Mouse (Mus musculus) lung, embryonic 14.5 days (tissue): ENCODE results near the gene Dpp9. TPM values are rescaled to one million over a fixed set of nuclear protein-coding genes. Genes with fewer than 3 reads are reported as not detected.

ENCODE experiments used
- ATAC-seq: fragments of 200-750 bp; cut with Nextera tagmentation; 2 replicates; pipeline ENCODE4 v1.8.0; 2017; ENCODE audit warnings: mild to moderate bottlenecking, moderate TSS enrichment, moderate library complexity; ENCODE audit not compliant: insufficient read depth
- DNase-seq: peaks from one replicate; pipeline ENCODE4 v3.0.0-alpha.2; 2015
- H3K27ac ChIP-seq: fragments of 300-500 bp; sonication (generic); 2 replicates; pipeline ENCODE4 v1.5.1; 2014; ENCODE audit warnings: low read depth, mild to moderate bottlenecking, moderate library complexity
- H3K27me3 ChIP-seq: fragments of 300-500 bp; sonication (generic); 2 replicates; pipeline ENCODE4 v1.6.1; 2014; ENCODE audit warnings: low read length, control low read depth; ENCODE audit not compliant: insufficient read depth
- H3K36me3 ChIP-seq: fragments of 300-500 bp; sonication (generic); 2 replicates; pipeline ENCODE4 v1.6.1; 2014; ENCODE audit warnings: control low read depth; ENCODE audit not compliant: insufficient read depth
- H3K4me1 ChIP-seq: fragments of 300-500 bp; sonication (generic); 2 replicates; pipeline ENCODE4 v1.6.1; 2014; ENCODE audit warnings: antibody characterized with exemption, control low read depth; ENCODE audit not compliant: insufficient read depth
- H3K4me2 ChIP-seq: fragments of 300-500 bp; sonication (generic); 2 replicates; pipeline ENCODE4 v1.6.1; 2014; ENCODE audit warnings: mild to moderate bottlenecking
- H3K4me3 ChIP-seq: fragments of 300-500 bp; sonication (generic); 2 replicates; pipeline ENCODE4 v1.5.1; 2014; ENCODE audit warnings: low read depth, low read length
- H3K9ac ChIP-seq: fragments of 300-500 bp; sonication (generic); 2 replicates; pipeline ENCODE4 v1.6.1; 2014
- H3K9me3 ChIP-seq: fragments of 300-500 bp; sonication (generic); 2 replicates; pipeline ENCODE4 v1.6.1; 2016; ENCODE audit warnings: low read depth, low read length, control low read depth
- CTCF ChIP-seq: IDR thresholded peaks from 2 replicates; pipeline ENCODE4 v1.5.1; 2016; ENCODE audit warnings: antibody characterized with exemption, low read depth
- WGBS: fragments of 180-500 bp; shearing (Covaris S2); extraction: QIAGEN DNeasy Blood & Tissue Kit; methylation state at CpG from one replicate; pipeline ENCODE4 v1.1.7; 2014; 5-methylcytosine and 5-hydroxymethylcytosine counted together
- polyA plus RNA-seq: library from polyadenylated mRNA; unstranded; fragments of >200 nt; fragmentation: Nextera tagmentation; extraction: Ambion mirVana; gene quantifications from 2 replicates; pipeline ENCODE4 v1.2.1, GENCODE M21; 2014

Dpp9 gene
- polyA plus RNA-seq, 1 experiment from 2014 or later = 41.3 TPM

- no peaks in the 10 kb centered on the region for H3K9me3 ChIP-seq
- no peak overlapping the region for H3K4me2 ChIP-seq
- H3K4me3 ChIP-seq = no peak overlapping the region
- ATAC-seq = no peak
- H3K27me3 ChIP-seq = no peaks in the 10 kb centered on the region
- H3K9ac ChIP-seq = no peak overlapping the region; the same call in 1 of the 2 replicates
- TF ChIP-seq CTCF = no peak
- WGBS = 71% methylated on average over 9 of the region's 9 CpGs
- H3K27ac ChIP-seq = no peak overlapping the region
- no peaks in the 10 kb centered on the region for H3K4me1 ChIP-seq
- no peak for DNase-seq
- peaks cover 14% of the 10 kb centered on the region for H3K36me3 ChIP-seq
These were observed 47.2 kb downstream of the Dpp9 start for GRCm38 (mm10) chr17:56171456-56171855.

DNA sequence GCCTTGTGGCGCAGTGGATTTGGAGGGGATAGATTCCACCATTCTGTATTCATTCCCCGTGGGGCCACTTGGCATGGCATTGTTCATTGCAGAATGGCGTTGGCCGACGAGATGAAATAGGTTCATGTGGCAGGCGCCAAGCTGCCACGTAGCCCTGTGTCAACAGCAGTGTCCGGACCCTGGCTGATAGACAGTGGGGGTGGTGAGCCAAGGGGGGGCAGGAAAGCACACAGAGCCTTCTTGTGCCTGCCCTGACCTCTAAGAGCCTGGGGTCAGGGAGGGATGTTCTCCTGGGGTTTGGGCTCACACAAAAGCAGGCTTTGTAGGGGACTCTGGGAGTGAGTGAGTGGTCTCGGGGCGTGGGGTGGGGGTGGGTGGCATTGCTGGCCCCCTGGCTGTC is 48.1 kb downstream of the Dpp9 start:
- no peak for DNase-seq

DNA sequence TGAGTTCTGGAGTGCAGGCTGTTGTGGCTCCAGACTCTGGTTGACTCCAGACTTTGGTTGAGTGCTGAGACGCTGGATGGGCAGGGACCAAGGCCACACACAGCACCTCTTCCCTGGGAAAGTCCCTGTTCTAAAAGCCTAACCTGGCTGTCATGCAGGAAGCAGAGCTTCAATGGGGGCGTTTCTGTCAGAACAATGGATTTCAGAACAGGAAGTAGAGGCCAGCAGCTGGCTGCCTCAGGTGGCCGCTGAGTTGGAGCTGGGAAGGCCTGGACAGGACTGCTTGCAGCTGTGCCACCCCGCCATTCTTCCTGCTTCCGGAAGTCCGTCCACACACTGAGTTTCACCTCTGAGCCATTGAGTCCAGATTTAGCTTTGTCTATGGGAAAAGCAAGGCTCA is 48.9 kb downstream of the Dpp9 start:
- TF ChIP-seq CTCF = no peak
- DNase-seq (peak; percentile 62), ATAC-seq (peak; percentile 33; the same call in 1 of the 2 replicates)
- H3K36me3 ChIP-seq = 0 out of 2 replicates have a peak, but pooled peaks cover under 1% of the 10 kb centered on the region
- no peak overlapping the region for H3K9ac ChIP-seq
- no peak overlapping the region for H3K4me2 ChIP-seq
- peak overlapping the region; percentile 19; the same call in 1 of the 2 replicates for H3K27ac ChIP-seq
- no peaks in the 10 kb centered on the region for H3K9me3 ChIP-seq
- no peaks in the 10 kb centered on the region for H3K27me3 ChIP-seq
- no peak overlapping the region for H3K4me3 ChIP-seq
- 61% methylated on average over 6 of the region's 6 CpGs for WGBS
- H3K4me1 ChIP-seq = no peaks in the 10 kb centered on the region

More for the DNA sequence above, 48.1 kb downstream of the Dpp9 start:
- H3K4me3 ChIP-seq = no peak overlapping the region
- no peaks in the 10 kb centered on the region for H3K4me1 ChIP-seq
- peaks cover 7% of the 10 kb centered on the region; the same call in 1 of the 2 replicates for H3K36me3 ChIP-seq
- no peaks in the 10 kb centered on the region for H3K9me3 ChIP-seq
- H3K27ac ChIP-seq = peak overlapping the region; percentile 19; the same call in 1 of the 2 replicates
- H3K27me3 ChIP-seq = no peaks in the 10 kb centered on the region
- no peak overlapping the region for H3K4me2 ChIP-seq
- no peak for ATAC-seq
- no peak for TF ChIP-seq CTCF
- 60% methylated on average over 10 of the region's 10 CpGs for WGBS
- H3K9ac ChIP-seq = no peak overlapping the region

GRCm38 (mm10) chr17:56165671-56166070 is 53.0 kb downstream of the Dpp9 start:
- no peak for ATAC-seq
- no peaks in the 10 kb centered on the region for H3K36me3 ChIP-seq
- no peak overlapping the region for H3K27ac ChIP-seq
- no peak for TF ChIP-seq CTCF
- no peak for DNase-seq
- no peaks in the 10 kb centered on the region for H3K9me3 ChIP-seq
- H3K4me3 ChIP-seq = no peak overlapping the region
- H3K4me1 ChIP-seq = peaks cover 7% of the 10 kb centered on the region; the same call in 1 of the 2 replicates
- WGBS = 57% methylated on average over 11 of the region's 11 CpGs
- no peaks in the 10 kb centered on the region for H3K27me3 ChIP-seq
- H3K9ac ChIP-seq = no peak overlapping the region
- no peak overlapping the region for H3K4me2 ChIP-seq

- Histone ChIP-seq H3K36me3 (no peaks in the 10 kb centered on the region), H3K4me2 (no peak overlapping the region), H3K9me3 (no peaks in the 10 kb centered on the region), H3K4me3 (no peak overlapping the region), H3K27ac (no peak overlapping the region), H3K27me3 (no peaks in the 10 kb centered on the region), H3K9ac (no peak overlapping the region), H3K4me1 (peaks cover 7% of the 10 kb centered on the region; the same call in 1 of the 2 replicates)
- 67% methylated on average over 3 of the region's 3 CpGs for WGBS
- DNase-seq (no peak), ATAC-seq (no peak)
- no peak for TF ChIP-seq CTCF
These were observed 54.2 kb downstream of the Dpp9 start for GRCm38 (mm10) chr17:56164510-56164909.

GRCm38 (mm10) chr17:56163523-56164102 is 55.1 kb downstream of the Dpp9 start:
- 72% methylated on average over 6 of the region's 6 CpGs for WGBS
- Histone ChIP-seq H3K4me1 (peaks cover 7% of the 10 kb centered on the region; the same call in 1 of the 2 replicates), H3K4me2 (peak overlapping the region; percentile 78), H3K9me3 (no peaks in the 10 kb centered on the region), H3K9ac (no peak overlapping the region), H3K27ac (no peak overlapping the region), H3K4me3 (peak overlapping the region; percentile 44), H3K27me3 (no peaks in the 10 kb centered on the region), H3K36me3 (no peaks in the 10 kb centered on the region)
- no peak for TF ChIP-seq CTCF
- DNase-seq = no peak
- ATAC-seq = no peak

DNA sequence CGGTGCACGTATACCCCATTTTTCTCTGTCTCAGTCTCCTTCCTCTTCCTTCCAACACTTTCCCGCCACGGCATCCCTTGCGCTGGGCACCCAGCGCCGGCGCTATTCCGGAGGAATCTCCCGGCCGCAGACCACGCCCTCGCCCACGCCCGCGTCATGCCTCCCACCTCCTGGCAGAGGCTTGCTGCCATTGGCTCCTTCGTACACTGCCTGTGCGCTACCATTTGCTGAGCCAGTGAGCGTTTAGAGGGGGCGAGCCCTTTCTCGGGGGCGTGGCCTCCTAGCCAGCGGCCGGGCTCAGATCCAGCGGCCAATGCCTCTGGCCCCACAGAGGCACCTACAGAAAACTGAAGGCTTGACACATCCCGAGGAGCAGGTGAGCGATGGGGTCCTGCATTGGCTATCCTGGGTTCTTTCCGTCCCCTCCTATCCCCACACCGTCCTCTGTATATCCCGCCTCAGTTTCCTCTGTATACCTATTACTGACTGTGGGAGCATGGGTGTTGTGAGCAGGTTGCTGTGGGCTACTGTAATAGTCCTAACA is 56.4 kb downstream of the Dpp9 start, which contains the start of gene Tnfaip8l1:
Tnfaip8l1 (plus strand) TSS at position 247 of the 544 bp plus-strand sequence.
- H3K4me1 ChIP-seq = peaks cover 7% of the 10 kb centered on the region; the same call in 1 of the 2 replicates
- peak within 1 kb of the TSS; percentile 44 for H3K4me3 ChIP-seq
- no peak for TF ChIP-seq CTCF
- H3K27me3 ChIP-seq = peaks cover 6% of the 10 kb centered on the region; the same call in 1 of the 2 replicates
- under 1% methylated on average over 30 of the region's 30 CpGs for WGBS
- H3K9me3 ChIP-seq = no peaks in the 10 kb centered on the region
- H3K36me3 ChIP-seq = no peaks in the 10 kb centered on the region
- DNase-seq = peak; percentile 97
- H3K4me2 ChIP-seq = peak within 1 kb of the TSS; percentile 78
- no peak within 1 kb of the TSS; the same call in 1 of the 2 replicates for H3K27ac ChIP-seq
- H3K9ac ChIP-seq = peak within 1 kb of the TSS; percentile 35
- peak; percentile 98 for ATAC-seq
